Mouse (Mus musculus): ENCODE results near the gene Scn4a. TPM values are rescaled to one million over a fixed set of nuclear protein-coding genes. Genes with fewer than 3 reads are reported as not detected.

The Scn4a gene
- polyA plus RNA-seq, 1 experiment from 2014 or later: 0.16 TPM

GRCm38 (mm10) chr11:106271131-106271793 lies 81.8 kb downstream of the Scn4a start:
- WGBS: 21% methylated on average over 5 of the region's 5 CpGs
- H3K9me3 ChIP-seq: no peaks in the 10 kb centered on the region
- H3K27ac ChIP-seq: peak overlapping the region; percentile 98
- peaks cover 15% of the 10 kb centered on the region for H3K36me3 ChIP-seq
- peak overlapping the region; percentile 90 for H3K4me3 ChIP-seq
- peak overlapping the region; percentile 71 for H3K4me2 ChIP-seq
- no peaks in the 10 kb centered on the region for H3K27me3 ChIP-seq
- H3K9ac ChIP-seq: peak overlapping the region; percentile 96
- no peak for ATAC-seq (ENCODE audit: borderline replicate concordance, extremely low read depth, low FRiP score, low TSS enrichment)
- peaks cover 72% of the 10 kb centered on the region for H3K4me1 ChIP-seq

GRCm38 (mm10) chr11:106269060-106269431 lies 84.0 kb downstream of the Scn4a start:
- Histone ChIP-seq H3K4me2 (peak overlapping the region; percentile 49), H3K4me1 (peaks cover 52% of the 10 kb centered on the region), H3K36me3 (peaks cover 37% of the 10 kb centered on the region), H3K27ac (peak overlapping the region; percentile 82), H3K9me3 (no peaks in the 10 kb centered on the region), H3K9ac (peak overlapping the region; percentile 35), H3K4me3 (peak overlapping the region; percentile 20), H3K27me3 (no peaks in the 10 kb centered on the region)
- ATAC-seq (ENCODE audit: borderline replicate concordance, extremely low read depth, low FRiP score, low TSS enrichment): no peak
- 26% methylated on average over 3 of the region's 3 CpGs for WGBS

Other genes with a start within 250 kb of the Scn4a start
- not detected in 2 replicates for gene Gm10840, start 192.4 kb downstream of the Scn4a start, polyA plus RNA-seq (2015; fragmentation: Nextera tagmentation; extraction: Ambion mirVana)
- 237 and 246 TPM in 2 replicates for gene Limd2, start 192.4 kb downstream of the Scn4a start, polyA plus RNA-seq (2015; fragmentation: Nextera tagmentation; extraction: Ambion mirVana)
- 24.3 and 25.1 TPM in 2 replicates for gene Strada, start 151.1 kb downstream of the Scn4a start, polyA plus RNA-seq (2015; fragmentation: Nextera tagmentation; extraction: Ambion mirVana)
- gene Ccdc47, start 136.9 kb downstream of the Scn4a start, polyA plus RNA-seq (2015; fragmentation: Nextera tagmentation; extraction: Ambion mirVana): 80.2 and 88.7 TPM in 2 replicates
- gene Ddx42, start 136.4 kb downstream of the Scn4a start, polyA plus RNA-seq (2015; fragmentation: Nextera tagmentation; extraction: Ambion mirVana): 69.8 and 72.7 TPM in 2 replicates
- 50.2 and 54.1 TPM in 2 replicates for gene Ftsj3, start 97.2 kb downstream of the Scn4a start, polyA plus RNA-seq (2015; fragmentation: Nextera tagmentation; extraction: Ambion mirVana)
- 271 and 275 TPM in 2 replicates for gene Psmc5, start 97.1 kb downstream of the Scn4a start, polyA plus RNA-seq (2015; fragmentation: Nextera tagmentation; extraction: Ambion mirVana)
- gene Smarcd2, start 80.3 kb downstream of the Scn4a start, polyA plus RNA-seq (2015; fragmentation: Nextera tagmentation; extraction: Ambion mirVana): 79.1 and 81.6 TPM in 2 replicates
- gene Tcam1, start 76.6 kb downstream of the Scn4a start, polyA plus RNA-seq (2015; fragmentation: Nextera tagmentation; extraction: Ambion mirVana): 0.23 and 0.24 TPM in 2 replicates
- gene Gh, start 51.4 kb downstream of the Scn4a start, polyA plus RNA-seq (2015; fragmentation: Nextera tagmentation; extraction: Ambion mirVana): not detected in 2 replicates
- gene Cd79b, start 38.5 kb downstream of the Scn4a start, polyA plus RNA-seq (2015; fragmentation: Nextera tagmentation; extraction: Ambion mirVana): 4.2 TPM in 2 replicates
- 0.93 and 1.1 TPM in 2 replicates for gene Prr29, start 12.2 kb upstream of the Scn4a start, polyA plus RNA-seq (2015; fragmentation: Nextera tagmentation; extraction: Ambion mirVana)
- 93.5 and 99.2 TPM in 2 replicates for gene Icam2, start 34.8 kb upstream of the Scn4a start, polyA plus RNA-seq (2015; fragmentation: Nextera tagmentation; extraction: Ambion mirVana)
- gene Ern1, start 134.6 kb upstream of the Scn4a start, polyA plus RNA-seq (2015; fragmentation: Nextera tagmentation; extraction: Ambion mirVana): 6.0 and 6.5 TPM in 2 replicates

All from lung, embryonic 15.5 days (tissue).